Mouse (Mus musculus) neutrophil, adult 5-6 weeks (primary cell): ENCODE measurements around the gene Tsnax. TPM values are rescaled to one million over a fixed set of nuclear protein-coding genes. Genes with fewer than 3 reads are reported as not detected.

Experiments used
- ATAC-seq: fragments of 151-379, 151-347 bp; 2 replicates; pipeline ENCODE4 v1.8.0; 2017; ENCODE audit warnings: mild to moderate bottlenecking, moderate TSS enrichment; ENCODE audit not compliant: insufficient number of reproducible peaks, poor library complexity, low FRiP score, severe bottlenecking; ENCODE audit errors: extremely low read depth
- total RNA-seq: library from RNA; stranded (forward); fragments of 200-1000 nt; gene quantifications from 2 replicates; pipeline ENCODE4 v1.2.3, GENCODE M21; 2017

The Tsnax gene
- total RNA-seq, 1 experiment from 2014 or later, result 51.6 TPM

DNA sequence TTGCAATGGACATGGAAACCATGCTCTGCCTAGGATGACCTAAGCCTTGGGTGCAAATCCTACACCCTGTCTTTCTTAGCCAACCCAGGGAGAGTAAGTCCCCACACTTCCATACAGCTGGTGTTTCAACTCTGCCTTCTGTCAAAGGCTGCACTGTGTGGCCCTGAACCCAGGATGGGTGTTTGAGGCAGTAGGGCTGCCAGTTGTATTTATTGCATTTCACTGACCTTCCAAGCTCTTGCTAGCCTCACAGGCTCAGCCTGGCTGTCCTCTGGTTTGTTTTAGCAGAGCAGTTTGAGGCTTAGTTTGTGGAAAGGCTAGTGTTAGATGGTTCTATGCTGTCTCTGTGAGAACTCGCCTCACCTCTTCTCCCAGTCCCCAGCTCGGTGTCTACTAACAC is 61.8 kb downstream of the Tsnax start:
- no peak for ATAC-seq

DNA sequence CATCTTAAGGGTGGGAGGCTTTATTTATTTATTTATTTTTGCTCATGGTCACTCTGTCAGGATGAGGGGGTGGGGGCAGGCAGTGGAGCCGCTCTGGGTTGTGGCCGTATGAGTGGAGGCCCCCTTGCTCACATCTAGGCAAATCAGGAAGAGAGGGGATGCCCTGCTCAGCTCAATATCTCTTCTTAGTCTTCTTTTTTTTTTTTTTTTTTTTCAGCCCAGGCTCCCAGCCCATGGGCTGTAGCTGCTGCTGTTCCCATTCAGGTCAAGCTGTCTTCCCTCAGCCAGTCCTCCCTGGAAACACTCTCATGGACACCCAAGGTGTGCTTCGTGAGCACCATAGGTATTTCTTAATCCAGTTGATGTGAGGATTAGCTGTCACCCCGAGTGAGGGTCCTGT is 62.6 kb downstream of the Tsnax start:
- ATAC-seq, result no peak

DNA sequence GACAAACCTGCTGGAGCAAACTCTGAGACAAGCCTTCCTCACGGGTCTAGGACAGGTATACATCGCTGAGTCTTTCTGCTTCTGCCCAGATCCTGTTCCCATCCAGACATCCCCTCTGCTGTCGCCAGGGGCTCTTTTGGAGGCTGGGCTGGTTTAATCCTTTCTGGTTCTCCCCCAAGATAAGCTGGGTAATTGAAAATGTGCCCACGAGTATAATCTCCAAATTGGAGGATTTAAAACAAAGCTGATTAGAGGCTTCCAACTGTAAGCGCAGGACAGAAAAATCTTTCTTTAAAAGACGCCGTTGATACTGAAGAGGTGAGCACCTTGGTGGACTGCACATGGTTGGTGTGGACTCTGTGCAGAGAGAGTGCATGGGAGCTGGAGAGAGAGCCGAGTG is 64.5 kb downstream of the Tsnax start:
- no peak for ATAC-seq

DNA sequence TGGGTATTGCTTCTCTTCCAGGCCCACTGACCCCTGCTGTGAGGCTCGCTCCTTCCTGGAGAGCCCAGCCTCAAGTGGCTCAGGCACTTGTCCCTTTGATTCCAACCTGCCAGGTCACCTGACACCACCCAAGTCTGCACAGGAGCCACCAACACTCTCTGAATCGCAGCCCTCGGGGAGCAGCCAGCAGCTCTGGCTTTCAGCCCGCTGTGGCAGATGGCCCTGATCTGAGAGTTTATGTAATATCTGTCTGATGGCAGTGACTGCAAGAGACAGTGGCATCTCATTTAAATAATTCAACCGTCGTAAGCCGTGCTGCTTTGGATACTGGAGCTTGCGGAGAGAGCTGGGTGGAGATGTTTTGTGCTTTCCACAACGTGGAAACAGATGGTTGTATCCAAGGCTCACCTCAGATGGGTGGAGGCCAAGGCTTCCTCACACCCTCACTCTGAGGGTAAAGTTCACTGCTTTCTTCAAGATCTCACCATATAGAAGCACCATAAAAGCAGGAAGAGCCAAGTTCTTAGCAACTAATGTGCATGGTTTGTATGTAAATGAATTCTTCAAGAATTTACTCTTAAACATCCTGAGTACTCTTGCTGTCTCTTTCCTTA is 66.1 kb downstream of the Tsnax start:
- no peak for ATAC-seq

DNA sequence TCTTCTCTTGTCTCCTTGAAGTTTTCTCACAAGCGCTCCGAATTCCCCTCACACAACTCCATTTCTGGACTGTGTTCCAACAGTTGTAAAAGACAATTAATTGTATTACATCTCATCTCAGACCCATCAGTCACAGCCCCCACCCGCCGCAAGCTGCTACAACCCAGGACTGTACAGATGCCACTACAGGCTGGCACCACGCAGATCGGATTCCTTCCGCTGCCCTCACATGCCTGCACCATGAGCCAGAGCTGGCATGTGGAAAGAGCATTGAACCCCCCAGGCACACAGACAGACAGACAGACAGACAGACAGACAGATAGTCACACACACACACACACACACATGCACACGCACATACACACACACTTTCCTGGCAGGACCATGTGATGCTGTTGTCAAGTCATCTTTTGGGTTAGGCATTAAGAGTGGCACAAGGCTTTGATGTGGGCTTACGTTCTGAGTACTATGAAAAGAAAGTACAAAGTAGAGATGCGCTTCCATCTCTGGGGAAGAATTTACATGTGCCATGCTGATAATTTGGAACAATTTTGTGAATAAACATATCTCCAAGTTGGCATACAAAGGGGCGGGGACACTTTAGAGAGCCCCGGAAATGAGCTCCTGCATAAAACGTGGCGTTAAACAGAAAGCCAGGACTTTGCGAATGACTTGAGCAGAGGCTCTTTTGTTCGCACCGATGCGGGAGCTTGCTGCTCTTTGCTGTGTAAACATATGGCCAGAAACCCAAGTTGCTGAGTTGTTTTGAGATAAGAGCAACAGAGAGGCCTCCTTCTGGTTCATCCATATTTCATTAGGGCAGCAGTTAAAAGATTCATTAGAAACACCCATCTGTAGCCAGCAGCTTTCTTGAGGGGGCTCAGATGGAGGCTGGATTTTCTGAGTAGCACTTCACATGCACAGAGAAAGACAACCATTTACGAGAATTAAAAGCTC is 67.9 kb downstream of the Tsnax start:
- no peak for ATAC-seq

DNA sequence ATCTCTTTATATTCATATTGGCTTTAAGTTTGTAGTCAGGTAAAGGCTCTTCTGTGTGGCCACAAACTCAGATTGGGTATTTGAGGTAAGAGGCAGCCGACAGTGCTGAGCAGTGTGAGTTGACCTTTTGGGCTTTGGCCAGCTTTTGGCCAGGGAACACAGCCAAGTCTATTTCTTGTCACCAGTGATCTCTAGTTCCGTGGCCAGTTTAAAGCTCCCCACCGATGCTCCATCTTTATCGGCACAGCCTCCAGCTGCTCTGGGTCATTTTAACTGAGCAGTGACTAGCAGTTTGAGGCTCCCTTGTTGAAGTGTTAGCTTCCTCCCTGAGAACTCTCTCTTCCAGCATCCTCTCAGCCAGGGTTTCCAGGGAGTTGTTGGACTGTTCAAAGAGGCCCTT is 70.9 kb downstream of the Tsnax start:
- ATAC-seq, result no peak

Other genes starting within 250 kb of the Tsnax start
- gene Trim67, start 219.9 kb upstream of the Tsnax start, total RNA-seq, result not detected in 2 replicates
- gene Gnpat, start 150.0 kb upstream of the Tsnax start, total RNA-seq, result 68.8 and 77.0 TPM in 2 replicates
- 26.5 and 27.5 TPM in 2 replicates for gene 2810004N23Rik, start 149.9 kb upstream of the Tsnax start, total RNA-seq
- 17.8 and 21.8 TPM in 2 replicates for gene Exoc8, start 115.3 kb upstream of the Tsnax start, total RNA-seq
- gene Sprtn, start 115.1 kb upstream of the Tsnax start, total RNA-seq, result 26.2 and 31.1 TPM in 2 replicates
- gene Egln1, start 63.7 kb upstream of the Tsnax start, total RNA-seq, result 14.2 and 15.9 TPM in 2 replicates
- 0.37 and 0.93 TPM in 2 replicates for gene Disc1, start 41.2 kb downstream of the Tsnax start, total RNA-seq